Comparison of ENCODE assay signal across 26 mouse cellular contexts in the genomic region with DNA sequence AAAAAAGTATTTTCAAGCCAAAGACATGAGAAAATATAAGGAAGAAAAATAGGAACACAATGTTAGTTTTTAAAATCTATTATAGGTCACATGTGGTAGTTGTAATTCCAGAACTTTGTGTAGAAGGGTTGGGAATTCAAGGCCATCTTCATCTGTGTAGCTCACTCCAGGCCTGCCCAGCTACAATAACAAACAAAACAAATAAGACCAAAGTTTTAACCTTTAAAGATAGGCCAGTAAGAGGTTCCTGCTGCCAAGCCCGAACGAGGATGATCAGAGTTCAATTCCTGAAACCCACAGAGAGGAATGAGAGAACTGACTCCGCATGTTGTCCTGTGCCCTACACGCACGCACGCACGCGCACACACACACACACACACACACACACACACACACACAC.
"Had no signal": no experiment of that assay in that cellular context is flagged by ENCODE, and none has a peak within 500 bp of the region (broad histone marks: within the 10 kb centered on the region; RNA-seq: fewer than 3 reads in every experiment).

No protein-coding gene starts in this region.

- DNase-seq: cerebellum, adult 8-10 months; cerebellum, adult 9-10 months; cerebellum, adult 9-11 months; cerebellum, postnatal 10 days; cerebellum, postnatal 14 days; cerebellum, postnatal 25 days; cerebellum, postnatal 36 days; embryo, embryonic 11 days; forebrain, postnatal 0 days; gastrocnemius, adult 2 months; gastrocnemius, postnatal 10 days; gastrocnemius, postnatal 14 days; gastrocnemius, postnatal 25 days; gastrocnemius, postnatal 36 days; heart, adult 11 months; heart, adult 18-20 months; heart, adult 2 months had no signal

- H3K4me3 ChIP-seq: embryonic facial prominence, embryonic 10.5 days; embryonic facial prominence, embryonic 12.5 days; embryonic facial prominence, embryonic 13.5 days; embryonic facial prominence, embryonic 15.5 days; erythroblast, embryonic 14.5 days; forebrain, embryonic 10.5 days; forebrain, embryonic 12.5 days; forebrain, embryonic 13.5 days; forebrain, embryonic 15.5 days; gastrocnemius, adult 2 months; heart, adult 2 months had no signal

- H3K9ac ChIP-seq: embryonic facial prominence, embryonic 12.5 days; embryonic facial prominence, embryonic 13.5 days; embryonic facial prominence, embryonic 15.5 days; forebrain, embryonic 12.5 days; forebrain, embryonic 13.5 days; forebrain, embryonic 15.5 days; forebrain, postnatal 0 days had no signal

- H3K27me3 ChIP-seq: embryonic facial prominence, embryonic 12.5 days; embryonic facial prominence, embryonic 13.5 days; embryonic facial prominence, embryonic 15.5 days; forebrain, embryonic 12.5 days; forebrain, embryonic 13.5 days; forebrain, embryonic 15.5 days had no signal

- H3K4me1 ChIP-seq: embryonic facial prominence, embryonic 12.5 days; embryonic facial prominence, embryonic 15.5 days had no signal

- H3K27ac ChIP-seq: embryonic facial prominence, embryonic 10.5 days; embryonic facial prominence, embryonic 12.5 days; embryonic facial prominence, embryonic 13.5 days; embryonic facial prominence, embryonic 15.5 days; forebrain, embryonic 10.5 days; forebrain, embryonic 12.5 days; forebrain, embryonic 13.5 days; forebrain, embryonic 15.5 days; gastrocnemius, adult 2 months; heart, adult 2 months had no signal

- H3K36me3 ChIP-seq: embryonic facial prominence, embryonic 10.5 days; embryonic facial prominence, embryonic 12.5 days; embryonic facial prominence, embryonic 13.5 days; embryonic facial prominence, embryonic 15.5 days; forebrain, embryonic 10.5 days; forebrain, embryonic 12.5 days; forebrain, embryonic 15.5 days had no signal
